Mouse (Mus musculus): ENCODE data around the gene Ppara. TPM values are rescaled to one million over a fixed set of nuclear protein-coding genes. Genes with fewer than 3 reads are reported as not detected.

Ppara gene
- polyA plus RNA-seq, 1 experiment from 2014 or later, result 2.3 TPM

- no peak overlapping the region for H3K27ac ChIP-seq (ENCODE audit: low read depth, low read length)
- no peak for ATAC-seq (ENCODE audit: low FRiP score, low TSS enrichment)
- no peak overlapping the region for H3K4me3 ChIP-seq (ENCODE audit: low read length)
- 81% methylated on average over 5 of the region's 5 CpGs for WGBS
- no peaks in the 10 kb centered on the region for H3K4me1 ChIP-seq (ENCODE audit: control insufficient read depth, insufficient read depth, low read length)
- no peaks in the 10 kb centered on the region for H3K36me3 ChIP-seq (ENCODE audit: control insufficient read depth, insufficient read depth, low read length)
- H3K27me3 ChIP-seq (ENCODE audit: control insufficient read depth, insufficient read depth, low read length), result no peaks in the 10 kb centered on the region
- H3K4me2 ChIP-seq (replicated peaks; ENCODE audit: low read depth, low read length), result no peak overlapping the region
- H3K9ac ChIP-seq (ENCODE audit: low read depth, low read length), result no peak overlapping the region
- 0 out of 2 replicates have a peak, but pooled peaks cover 2% of the 10 kb centered on the region for H3K9me3 ChIP-seq (ENCODE audit: control insufficient read depth, low read length)
Measured at GRCm38 (mm10) chr15:85786711-85787110, 51.9 kb downstream of the Ppara start.

GRCm38 (mm10) chr15:85787482-85787881 lies 52.7 kb downstream of the Ppara start:
- no peak for ATAC-seq (ENCODE audit: low FRiP score, low TSS enrichment)

GRCm38 (mm10) chr15:85788051-85788450 lies 53.3 kb downstream of the Ppara start:
- Histone ChIP-seq H3K4me1 (ENCODE audit: control insufficient read depth, insufficient read depth, low read length) (no peaks in the 10 kb centered on the region), H3K4me2 (replicated peaks; ENCODE audit: low read depth, low read length) (no peak overlapping the region), H3K4me3 (ENCODE audit: low read length) (no peak overlapping the region), H3K9ac (ENCODE audit: low read depth, low read length) (no peak overlapping the region), H3K27ac (ENCODE audit: low read depth, low read length) (no peak overlapping the region), H3K9me3 (ENCODE audit: control insufficient read depth, low read length) (0 out of 2 replicates have a peak, but pooled peaks cover 2% of the 10 kb centered on the region), H3K27me3 (ENCODE audit: control insufficient read depth, insufficient read depth, low read length) (no peaks in the 10 kb centered on the region), H3K36me3 (ENCODE audit: control insufficient read depth, insufficient read depth, low read length) (no peaks in the 10 kb centered on the region)
- 84% methylated on average over 4 of the region's 4 CpGs for WGBS
- ATAC-seq (ENCODE audit: low FRiP score, low TSS enrichment), result no peak

More at GRCm38 (mm10) chr15:85787482-85787881, 52.7 kb downstream of the Ppara start:
- H3K4me2 ChIP-seq (replicated peaks; ENCODE audit: low read depth, low read length), result no peak overlapping the region
- H3K4me3 ChIP-seq (ENCODE audit: low read length), result no peak overlapping the region
- no peaks in the 10 kb centered on the region for H3K36me3 ChIP-seq (ENCODE audit: control insufficient read depth, insufficient read depth, low read length)
- 91% methylated on average over 6 of the region's 6 CpGs for WGBS
- 0 out of 2 replicates have a peak, but pooled peaks cover 2% of the 10 kb centered on the region for H3K9me3 ChIP-seq (ENCODE audit: control insufficient read depth, low read length)
- no peaks in the 10 kb centered on the region for H3K4me1 ChIP-seq (ENCODE audit: control insufficient read depth, insufficient read depth, low read length)
- H3K27me3 ChIP-seq (ENCODE audit: control insufficient read depth, insufficient read depth, low read length), result no peaks in the 10 kb centered on the region
- no peak overlapping the region for H3K9ac ChIP-seq (ENCODE audit: low read depth, low read length)
- no peak overlapping the region for H3K27ac ChIP-seq (ENCODE audit: low read depth, low read length)

GRCm38 (mm10) chr15:85788633-85789032 lies 53.9 kb downstream of the Ppara start:
- Histone ChIP-seq H3K9ac (ENCODE audit: low read depth, low read length) (no peak overlapping the region), H3K9me3 (ENCODE audit: control insufficient read depth, low read length) (no peaks in the 10 kb centered on the region), H3K4me2 (replicated peaks; ENCODE audit: low read depth, low read length) (no peak overlapping the region), H3K4me1 (ENCODE audit: control insufficient read depth, insufficient read depth, low read length) (no peaks in the 10 kb centered on the region), H3K27ac (ENCODE audit: low read depth, low read length) (no peak overlapping the region), H3K36me3 (ENCODE audit: control insufficient read depth, insufficient read depth, low read length) (no peaks in the 10 kb centered on the region), H3K4me3 (ENCODE audit: low read length) (no peak overlapping the region), H3K27me3 (ENCODE audit: control insufficient read depth, insufficient read depth, low read length) (no peaks in the 10 kb centered on the region)
- ATAC-seq (ENCODE audit: low FRiP score, low TSS enrichment), result no peak
- 50% methylated on average over 16 of the region's 16 CpGs for WGBS

- H3K4me1 ChIP-seq (ENCODE audit: control insufficient read depth, insufficient read depth, low read length), result no peaks in the 10 kb centered on the region
- H3K4me3 ChIP-seq (ENCODE audit: low read length), result no peak overlapping the region
- no peaks in the 10 kb centered on the region for H3K9me3 ChIP-seq (ENCODE audit: control insufficient read depth, low read length)
- H3K36me3 ChIP-seq (ENCODE audit: control insufficient read depth, insufficient read depth, low read length), result no peaks in the 10 kb centered on the region
- no peak overlapping the region for H3K4me2 ChIP-seq (replicated peaks; ENCODE audit: low read depth, low read length)
- 87% methylated on average over 4 of the region's 4 CpGs for WGBS
- no peak overlapping the region for H3K9ac ChIP-seq (ENCODE audit: low read depth, low read length)
- H3K27me3 ChIP-seq (ENCODE audit: control insufficient read depth, insufficient read depth, low read length), result no peaks in the 10 kb centered on the region
- H3K27ac ChIP-seq (ENCODE audit: low read depth, low read length), result no peak overlapping the region
- no peak for ATAC-seq (ENCODE audit: low FRiP score, low TSS enrichment)
Measured at GRCm38 (mm10) chr15:85791449-85791848, 56.7 kb downstream of the Ppara start.

GRCm38 (mm10) chr15:85792819-85793218 lies 58.0 kb downstream of the Ppara start:
- H3K27ac ChIP-seq (ENCODE audit: low read depth, low read length), result no peak overlapping the region
- ATAC-seq (ENCODE audit: low FRiP score, low TSS enrichment), result no peak
- H3K4me3 ChIP-seq (ENCODE audit: low read length), result no peak overlapping the region

GRCm38 (mm10) chr15:85795516-85795915 lies 60.7 kb downstream of the Ppara start:
- Histone ChIP-seq H3K27me3 (ENCODE audit: control insufficient read depth, insufficient read depth, low read length) (no peaks in the 10 kb centered on the region), H3K27ac (ENCODE audit: low read depth, low read length) (no peak overlapping the region), H3K4me3 (ENCODE audit: low read length) (no peak overlapping the region), H3K9me3 (ENCODE audit: control insufficient read depth, low read length) (no peaks in the 10 kb centered on the region), H3K4me1 (ENCODE audit: control insufficient read depth, insufficient read depth, low read length) (no peaks in the 10 kb centered on the region), H3K9ac (ENCODE audit: low read depth, low read length) (no peak overlapping the region), H3K36me3 (ENCODE audit: control insufficient read depth, insufficient read depth, low read length) (no peaks in the 10 kb centered on the region), H3K4me2 (replicated peaks; ENCODE audit: low read depth, low read length) (no peak overlapping the region)
- no peak for ATAC-seq (ENCODE audit: low FRiP score, low TSS enrichment)
- 82% methylated on average over 6 of the region's 6 CpGs for WGBS

More at GRCm38 (mm10) chr15:85792819-85793218, 58.0 kb downstream of the Ppara start:
- Histone ChIP-seq H3K27me3 (ENCODE audit: control insufficient read depth, insufficient read depth, low read length) (no peaks in the 10 kb centered on the region), H3K9ac (ENCODE audit: low read depth, low read length) (no peak overlapping the region), H3K36me3 (ENCODE audit: control insufficient read depth, insufficient read depth, low read length) (no peaks in the 10 kb centered on the region), H3K4me2 (replicated peaks; ENCODE audit: low read depth, low read length) (no peak overlapping the region), H3K4me1 (ENCODE audit: control insufficient read depth, insufficient read depth, low read length) (no peaks in the 10 kb centered on the region), H3K9me3 (ENCODE audit: control insufficient read depth, low read length) (no peaks in the 10 kb centered on the region)
- 81% methylated on average over 1 of the region's 1 CpGs for WGBS

- no peaks in the 10 kb centered on the region for H3K27me3 ChIP-seq (ENCODE audit: control insufficient read depth, insufficient read depth, low read length)
- no peaks in the 10 kb centered on the region for H3K9me3 ChIP-seq (ENCODE audit: control insufficient read depth, low read length)
- no peak overlapping the region for H3K4me3 ChIP-seq (ENCODE audit: low read length)
- no peaks in the 10 kb centered on the region for H3K4me1 ChIP-seq (ENCODE audit: control insufficient read depth, insufficient read depth, low read length)
- no peak overlapping the region for H3K27ac ChIP-seq (ENCODE audit: low read depth, low read length)
- 95% methylated on average over 8 of the region's 8 CpGs for WGBS
- no peak overlapping the region for H3K9ac ChIP-seq (ENCODE audit: low read depth, low read length)
- no peak overlapping the region for H3K4me2 ChIP-seq (replicated peaks; ENCODE audit: low read depth, low read length)
- no peak for ATAC-seq (ENCODE audit: low FRiP score, low TSS enrichment)
- no peaks in the 10 kb centered on the region for H3K36me3 ChIP-seq (ENCODE audit: control insufficient read depth, insufficient read depth, low read length)
Measured at GRCm38 (mm10) chr15:85798676-85799075, 63.9 kb downstream of the Ppara start.

GRCm38 (mm10) chr15:85802931-85803330 lies 68.1 kb downstream of the Ppara start:
- 80% methylated on average over 2 of the region's 2 CpGs for WGBS
- no peaks in the 10 kb centered on the region for H3K27me3 ChIP-seq (ENCODE audit: control insufficient read depth, insufficient read depth, low read length)
- H3K4me2 ChIP-seq (replicated peaks; ENCODE audit: low read depth, low read length), result no peak overlapping the region
- no peak overlapping the region for H3K4me3 ChIP-seq (ENCODE audit: low read length)
- no peak overlapping the region for H3K27ac ChIP-seq (ENCODE audit: low read depth, low read length)
- ATAC-seq (ENCODE audit: low FRiP score, low TSS enrichment), result no peak
- H3K36me3 ChIP-seq (ENCODE audit: control insufficient read depth, insufficient read depth, low read length), result no peaks in the 10 kb centered on the region
- H3K4me1 ChIP-seq (ENCODE audit: control insufficient read depth, insufficient read depth, low read length), result no peaks in the 10 kb centered on the region
- no peak overlapping the region for H3K9ac ChIP-seq (ENCODE audit: low read depth, low read length)
- H3K9me3 ChIP-seq (ENCODE audit: control insufficient read depth, low read length), result no peaks in the 10 kb centered on the region

Data from kidney, embryonic 14.5 days (tissue).